Mouse (Mus musculus) c-Kit-negative CD71-positive TER-119-positive erythroid progenitor cells, embryonic 14.5 days (primary cell): ENCODE data around the gene Plin4.
"Not testable (repeated sequence)": the region's sequence is repeated elsewhere in the genome, so short reads cannot be mapped to it uniquely, and the experiment has no call there.

Experiments used
- DNase-seq: peaks from one replicate; pipeline ENCODE4 v3.0.0-alpha.2; 2013; ENCODE audit warnings: low read depth, low spot score

Gene Plin4

GRCm38 (mm10) chr17:56126175-56126574 lies 16.6 kb upstream of the Plin4 start:
- DNase-seq: no peak

- DNase-seq: no peak
These were observed 15.7 kb upstream of the Plin4 start for GRCm38 (mm10) chr17:56125276-56125630.

- peak; percentile 48 for DNase-seq
These were observed 15.0 kb upstream of the Plin4 start for GRCm38 (mm10) chr17:56124377-56125275.

GRCm38 (mm10) chr17:56123681-56124340 lies 14.2 kb upstream of the Plin4 start:
- no peak for DNase-seq

GRCm38 (mm10) chr17:56123161-56123560 lies 13.6 kb upstream of the Plin4 start:
- DNase-seq: no peak

- no peak for DNase-seq
These were observed 12.2 kb upstream of the Plin4 start, which contains the start of gene Lrg1 for GRCm38 (mm10) chr17:56121826-56122225. TSS of gene Lrg1 (minus strand) at chr17:56122001.

- no peak for DNase-seq
These were observed 10.6 kb upstream of the Plin4 start for GRCm38 (mm10) chr17:56119981-56120880.

- no peak for DNase-seq
These were observed 9.8 kb upstream of the Plin4 start for GRCm38 (mm10) chr17:56119431-56119830.

GRCm38 (mm10) chr17:56117251-56117710 lies 7.7 kb upstream of the Plin4 start, which contains the start of gene Plin5:
TSS of gene Plin5 (minus strand) at chr17:56117596.
- no peak for DNase-seq

- DNase-seq: no peak
These were observed 6.6 kb upstream of the Plin4 start for GRCm38 (mm10) chr17:56116193-56116592.

- DNase-seq: no peak
These were observed 3.1 kb upstream of the Plin4 start for GRCm38 (mm10) chr17:56112743-56113142.

- peak; percentile 58 for DNase-seq
These were observed 2.3 kb upstream of the Plin4 start for GRCm38 (mm10) chr17:56111864-56112263.

- DNase-seq: no peak
These were observed 1.4 kb upstream of the Plin4 start for GRCm38 (mm10) chr17:56111021-56111420.

- DNase-seq: no peak
These were observed 968 bp upstream of the Plin4 start for GRCm38 (mm10) chr17:56110571-56110970.

GRCm38 (mm10) chr17:56108334-56109044 lies 1.1 kb downstream of the Plin4 start:
- DNase-seq: no peak

GRCm38 (mm10) chr17:56107736-56108135 lies 1.9 kb downstream of the Plin4 start:
- no peak for DNase-seq

GRCm38 (mm10) chr17:56106981-56107380 lies 2.6 kb downstream of the Plin4 start:
- DNase-seq: no peak

GRCm38 (mm10) chr17:56106436-56106835 lies 3.2 kb downstream of the Plin4 start:
- not testable (repeated sequence) for DNase-seq

GRCm38 (mm10) chr17:56104821-56105220 lies 4.8 kb downstream of the Plin4 start:
- DNase-seq: not testable (repeated sequence)

- DNase-seq: no peak
These were observed 5.9 kb downstream of the Plin4 start for GRCm38 (mm10) chr17:56103465-56104285.
